Mouse (Mus musculus): Measurements from ENCODE around the gene Fos.
A peak's percentile ranks its signal among the peaks of the same experiment; 100 is the strongest.

The Fos gene

DNA sequence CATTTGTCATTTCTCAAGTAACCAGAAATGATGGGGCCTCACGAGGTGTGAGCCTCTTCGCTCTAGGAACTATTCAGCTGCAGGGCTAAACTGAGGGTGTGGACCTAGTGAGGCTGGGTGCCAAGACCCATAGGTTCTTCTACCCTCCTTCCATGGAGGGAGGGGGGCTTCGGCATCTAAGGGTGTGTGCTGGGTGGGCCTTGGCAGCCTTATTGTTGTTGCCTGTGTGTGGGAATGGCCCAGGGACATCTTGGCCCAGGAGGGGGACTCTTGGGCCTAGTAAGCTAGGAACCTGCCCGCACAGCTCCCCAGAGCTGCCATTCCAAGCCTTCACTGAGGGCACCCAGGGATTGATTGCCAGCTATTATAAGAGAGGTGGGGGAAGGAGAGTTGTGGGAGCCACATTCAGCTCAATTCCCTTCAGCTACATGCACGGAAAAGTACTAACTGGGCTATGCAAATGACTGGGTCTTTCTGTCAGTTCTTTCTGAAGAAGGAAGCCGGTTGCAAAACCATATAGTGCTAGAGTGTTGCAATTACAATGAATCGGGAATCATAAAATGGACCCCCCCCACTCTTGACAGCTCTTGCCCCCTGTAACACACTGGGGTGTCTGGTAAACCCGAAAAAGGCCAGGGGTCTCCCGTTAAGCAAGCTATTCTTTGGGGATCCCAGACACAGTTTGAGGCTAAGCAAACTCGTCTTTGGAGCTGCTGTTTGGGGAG, 16.6 kb downstream of the Fos start:
- no peak for DNase-seq

GRCm38 (mm10) chr12:85490991-85491390, 17.3 kb downstream of the Fos start:
- no peak for DNase-seq

DNA sequence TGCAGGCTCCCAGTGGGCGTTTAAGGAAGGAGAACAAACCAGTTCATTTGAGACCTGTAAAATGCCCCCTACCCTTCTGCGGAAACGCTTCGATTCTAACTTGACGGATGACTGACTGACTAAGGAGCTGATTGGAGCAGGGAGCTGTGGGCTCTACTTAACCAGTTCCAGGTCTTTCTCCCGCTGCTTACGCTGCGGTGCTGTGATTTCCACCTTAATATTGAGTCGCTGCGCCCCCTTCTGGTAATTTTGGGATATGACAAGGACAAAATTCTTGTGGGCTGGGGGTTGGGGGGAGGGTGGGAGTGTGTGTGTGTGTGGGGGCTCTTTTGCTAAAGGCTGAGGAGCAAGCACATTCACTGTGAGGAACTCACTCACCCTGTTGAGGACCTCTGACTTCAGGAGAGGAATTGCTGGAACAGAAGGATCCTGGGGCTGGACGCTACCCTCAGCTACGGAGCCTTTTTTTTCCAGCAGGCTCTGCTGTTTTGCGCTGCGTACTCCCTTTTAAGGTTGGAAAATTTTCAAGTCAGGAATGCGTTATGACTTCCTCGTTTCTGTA, 18.5 kb downstream of the Fos start:
- no peak for DNase-seq

- DNase-seq: no peak
Measured at GRCm38 (mm10) chr12:85496336-85496735, 22.6 kb downstream of the Fos start.

DNA sequence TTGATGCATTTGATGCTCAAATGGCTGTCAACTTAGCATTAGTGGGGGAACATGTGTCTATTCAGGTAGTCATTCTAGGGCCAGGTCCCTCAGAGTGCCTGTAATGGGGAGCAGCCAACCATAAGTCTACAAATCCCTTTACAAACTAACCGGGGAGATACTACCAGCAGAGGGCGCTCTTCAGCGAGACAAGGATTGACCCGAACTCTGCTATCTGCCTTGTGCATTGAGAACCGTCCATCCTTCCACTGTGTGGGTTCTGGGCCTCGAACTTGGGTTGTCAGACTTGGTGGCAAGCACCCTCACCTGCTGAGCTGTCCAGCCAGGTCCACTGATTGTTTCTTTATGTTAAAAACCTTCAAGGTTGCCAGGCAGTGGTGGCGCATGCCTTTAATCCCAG, 23.1 kb downstream of the Fos start:
- DNase-seq: peak; percentile 34

GRCm38 (mm10) chr12:85497310-85498135, 23.8 kb downstream of the Fos start:
- DNase-seq: no peak

- no peak for DNase-seq
Measured at GRCm38 (mm10) chr12:85499001-85499400, 25.3 kb downstream of the Fos start.

- no peak for DNase-seq
Measured at GRCm38 (mm10) chr12:85502682-85503081, 29.0 kb downstream of the Fos start.

GRCm38 (mm10) chr12:85508235-85508634, 34.5 kb downstream of the Fos start:
- no peak for DNase-seq

- no peak for DNase-seq
Measured at GRCm38 (mm10) chr12:85510013-85510412, 36.3 kb downstream of the Fos start.

DNA sequence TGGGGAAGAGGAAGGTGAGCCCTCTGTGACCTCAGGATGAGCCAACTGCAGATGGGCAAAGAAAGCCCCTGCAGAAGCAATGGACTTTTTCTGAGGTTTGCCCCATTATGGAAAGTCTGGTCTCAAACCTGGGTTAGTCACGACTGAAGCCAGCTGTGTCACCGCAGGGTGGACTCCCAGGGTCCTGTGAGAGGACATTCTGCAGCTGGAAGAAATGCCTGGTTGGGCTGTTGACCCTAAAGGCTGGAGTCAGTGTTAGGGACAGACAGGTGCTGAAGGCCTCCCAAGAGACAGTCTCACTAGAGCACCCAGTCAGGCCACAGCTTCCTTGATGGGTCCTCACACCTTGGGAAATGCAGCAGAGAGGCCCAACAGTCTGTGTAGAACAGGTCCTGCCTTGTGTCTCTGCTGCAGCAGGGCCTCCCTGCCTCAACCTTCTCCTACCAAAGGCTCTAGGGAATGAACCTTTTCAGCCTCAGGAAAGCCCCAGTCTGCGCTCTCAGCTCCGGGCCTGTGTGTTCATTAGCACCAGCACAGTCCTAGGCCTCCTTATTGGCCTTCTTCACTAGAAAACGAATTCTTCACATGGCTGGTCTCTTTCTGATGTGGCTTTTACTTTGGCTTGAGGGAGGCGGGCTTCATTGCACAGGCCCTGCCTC, 40.2 kb downstream of the Fos start:
- DNase-seq: no peak

GRCm38 (mm10) chr12:85514958-85515357, 41.3 kb downstream of the Fos start:
- no peak for DNase-seq

- DNase-seq: no peak
Measured at GRCm38 (mm10) chr12:85515865-85516264, 42.2 kb downstream of the Fos start.

DNA sequence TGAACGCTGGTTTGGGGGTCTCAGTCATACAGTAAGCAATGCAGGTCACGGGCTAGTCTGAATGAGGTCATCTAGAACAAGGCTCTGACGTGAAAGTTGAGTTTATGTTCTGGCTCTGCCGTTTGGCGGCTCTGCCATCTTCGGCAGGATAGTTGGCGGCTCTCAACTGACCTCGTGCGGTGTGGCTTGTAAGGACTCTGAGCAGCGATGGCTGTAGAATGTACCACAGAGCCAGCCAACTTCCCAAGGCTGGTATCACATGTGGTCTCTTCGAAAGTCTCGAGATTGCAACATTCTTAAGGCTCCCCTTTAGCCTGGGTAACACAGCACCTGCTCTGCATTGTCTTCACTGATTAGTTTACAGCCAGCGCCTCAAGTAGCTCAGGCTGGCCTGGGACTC, 43.6 kb downstream of the Fos start:
- DNase-seq: no peak

- DNase-seq: no peak
Measured at GRCm38 (mm10) chr12:85518009-85518408, 44.3 kb downstream of the Fos start.

DNA sequence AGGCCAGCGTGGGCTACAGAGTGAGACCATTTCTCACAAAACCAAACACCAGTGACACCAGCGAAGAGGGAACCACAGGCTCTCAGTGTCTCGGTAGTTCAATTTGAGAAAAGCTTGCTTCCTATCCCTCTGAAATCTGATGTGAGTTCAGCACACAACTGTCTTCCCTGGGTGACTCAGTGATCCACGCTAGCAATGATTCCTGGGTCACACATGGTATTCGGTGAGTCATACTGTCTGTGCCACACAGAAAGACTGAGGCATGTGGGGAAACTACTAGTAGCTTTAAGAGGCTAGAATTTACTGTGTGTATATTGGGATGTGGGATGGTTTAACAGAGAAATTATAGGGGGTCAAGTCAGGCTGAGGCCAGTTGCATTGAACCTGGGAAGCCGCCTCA, 45.9 kb downstream of the Fos start:
- DNase-seq: no peak

- DNase-seq: no peak
Measured at GRCm38 (mm10) chr12:85521101-85521500, 47.4 kb downstream of the Fos start.

DNA sequence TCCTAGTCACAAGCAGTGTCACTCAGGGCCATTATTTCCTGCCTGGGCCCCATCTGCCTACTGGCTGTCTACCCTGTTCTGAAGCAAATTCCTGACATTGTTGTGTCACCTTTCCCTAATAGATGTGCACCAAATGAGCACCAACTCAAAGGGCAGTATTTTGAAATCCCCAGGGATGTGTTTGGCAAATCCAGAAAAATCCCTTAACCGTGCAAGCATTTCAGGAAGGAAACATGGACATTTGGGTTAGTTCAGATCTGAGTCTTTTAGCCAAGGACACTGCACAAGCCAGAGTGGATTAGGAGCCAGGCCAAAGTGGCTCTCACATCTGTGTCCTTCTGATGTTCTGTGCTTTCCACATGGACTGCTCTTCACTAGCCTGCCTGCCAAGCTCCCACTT, 48.0 kb downstream of the Fos start:
- peak; percentile 30 for DNase-seq

- peak; percentile 31 for DNase-seq
Measured at GRCm38 (mm10) chr12:85522631-85523388, 49.1 kb downstream of the Fos start.

- no peak for DNase-seq
Measured at GRCm38 (mm10) chr12:85523421-85524192, 49.9 kb downstream of the Fos start.

DNA sequence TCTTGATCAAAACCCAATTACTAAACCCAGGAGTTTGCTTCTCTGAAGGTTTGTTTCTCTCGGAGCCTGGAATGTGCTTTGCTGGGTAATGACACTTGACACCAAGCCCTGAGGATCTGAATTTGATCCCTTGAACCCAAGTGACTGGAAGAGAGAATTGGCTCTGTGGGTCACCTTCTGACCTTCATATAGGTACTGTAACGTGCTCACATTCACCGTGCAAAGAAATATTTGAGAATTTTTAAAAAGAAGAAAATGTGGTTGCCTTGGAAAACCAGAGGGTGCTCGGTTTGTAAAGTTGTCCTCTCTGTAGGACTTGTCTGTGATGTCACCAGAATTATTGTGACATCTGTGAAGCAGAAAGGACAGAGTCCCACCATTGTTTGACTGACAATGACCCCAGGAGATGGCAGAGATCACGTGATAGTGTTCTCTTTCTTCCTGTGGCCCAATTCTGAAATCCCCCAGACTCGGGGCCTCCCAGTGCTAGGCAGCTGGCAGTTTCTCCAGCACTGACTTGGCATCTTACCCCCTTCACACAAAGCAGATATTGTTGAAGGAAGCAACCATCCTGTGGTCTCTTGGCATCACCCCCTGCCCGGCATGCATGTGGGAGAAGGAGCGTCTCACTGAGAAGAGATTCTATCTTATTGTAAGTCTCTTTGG, 50.6 kb downstream of the Fos start:
- DNase-seq: no peak

Measured in kidney, adult 11 months (tissue).